In genomic region chr3:83962076-83962475, GRCm38 (mm10) we compare ENCODE assay signal across 18 mouse cellular contexts.
A peak's percentile ranks its signal among the peaks of the same experiment; 100 is the strongest.
DNase-seq lines count a peak whose midpoint lies in the region; ATAC-seq lines count a peak whose summit lies in the region.
"Had no signal": no experiment of that assay in that cellular context is flagged by ENCODE, and none has a peak within 500 bp of the region (broad histone marks: within the 10 kb centered on the region; RNA-seq: fewer than 3 reads in every experiment).

No protein-coding gene starts in this region.

- H3K27me3 ChIP-seq in heart, embryonic 11.5 days (ENCODE audit: control insufficient read depth, insufficient read depth, low read length): no peaks in the 10 kb centered on the region
- H3K27me3 ChIP-seq: CH12.LX; forebrain, embryonic 15.5 days; hindbrain, embryonic 13.5 days; intestine, embryonic 15.5 days had no signal

- H3K27ac ChIP-seq in heart, embryonic 11.5 days (ENCODE audit: low read depth, low read length): peak overlapping the region; percentile 29; the same call in 1 of the 2 replicates
- H3K27ac ChIP-seq: heart, embryonic 10.5 days; intestine, embryonic 15.5 days had no signal

- peaks cover 25% of the 10 kb centered on the region for H3K4me1 ChIP-seq in heart, embryonic 11.5 days (ENCODE audit: control insufficient read depth, insufficient read depth, low read length)
- H3K4me1 ChIP-seq: intestine, embryonic 15.5 days had no signal

- H3K9ac ChIP-seq in heart, embryonic 11.5 days (ENCODE audit: low read depth, low read length): no peak overlapping the region
- H3K9ac ChIP-seq: forebrain, embryonic 15.5 days; hindbrain, embryonic 13.5 days; intestine, embryonic 15.5 days had no signal

- H3K9me3 ChIP-seq in heart, embryonic 11.5 days (replicated peaks; ENCODE audit: control insufficient read depth, low read length): no peaks in the 10 kb centered on the region
- H3K9me3 ChIP-seq: forebrain, embryonic 15.5 days; G1E; heart, embryonic 10.5 days; hindbrain, embryonic 13.5 days; intestine, embryonic 15.5 days had no signal

- no peak for DNase-seq in heart, adult 8-10 months (ENCODE audit: low spot score)
- peak; percentile 38 for DNase-seq in retina, embryonic 14.5 days (ENCODE audit: low spot score)
- no peak for DNase-seq in retina, postnatal 1 day
- peak; percentile 65 for DNase-seq in ZHBTc4 (ENCODE audit: low read depth, low spot score)
- no peak for DNase-seq in left cerebral cortex, adult 11 months (ENCODE audit: low spot score)
- DNase-seq in thymus, postnatal 0 days (ENCODE audit: low spot score): no peak
- DNase-seq: adrenal gland, adult 2 months; adrenal gland, postnatal 25 days; cerebellum, adult 2 months; cerebellum, postnatal 10 days; gastrocnemius, postnatal 36 days had no signal

- H3K36me3 ChIP-seq in heart, embryonic 11.5 days (ENCODE audit: control insufficient read depth, insufficient read depth, low read length): peaks cover 3% of the 10 kb centered on the region; the same call in 1 of the 2 replicates
- H3K36me3 ChIP-seq: intestine, embryonic 15.5 days had no signal

- WGBS in heart, embryonic 11.5 days (ENCODE audit: insufficient replicate concordance): 71% methylated on average over 7 of the region's 7 CpGs

- H3K4me3 ChIP-seq in heart, embryonic 11.5 days (ENCODE audit: low read depth, low read length): no peak overlapping the region
- H3K4me3 ChIP-seq: forebrain, embryonic 15.5 days; heart, embryonic 10.5 days; hindbrain, embryonic 13.5 days; intestine, embryonic 15.5 days had no signal

- no peak overlapping the region; the same call in 1 of the 2 replicates for H3K4me2 ChIP-seq in heart, embryonic 11.5 days
- H3K4me2 ChIP-seq: forebrain, embryonic 15.5 days; hindbrain, embryonic 13.5 days; intestine, embryonic 15.5 days had no signal

- no peak for ATAC-seq in heart, embryonic 11.5 days (replicated peaks; ENCODE audit: insufficient number of reproducible peaks, low FRiP score, low TSS enrichment)
- ATAC-seq: intestine, embryonic 15.5 days had no signal

Comparison
In these comparisons a context has a peak if more than half of its experiments do, and no peak if none do; other contexts are left out.
1. DNase-seq: peak in retina, embryonic 14.5 days (single experiment) and ZHBTc4 (single experiment); none in heart, adult 8-10 months (single experiment), retina, postnatal 1 day (single experiment), left cerebral cortex, adult 11 months (single experiment) and thymus, postnatal 0 days (single experiment).